Mouse (Mus musculus) megakaryocyte, embryonic 14.5 days (primary cell): ENCODE results near the gene Hmgcs2.

Experiments
- FLI1 ChIP-seq: IDR thresholded peaks from 2 replicates; pipeline ENCODE4 v1.6.1; 2012; ENCODE audit warnings: low read length, inconsistent platforms, mixed read lengths
- GATA1 ChIP-seq: IDR thresholded peaks from 3 replicates; pipeline ENCODE4 v1.6.1; 2012; ENCODE audit warnings: mixed read lengths, low read length, inconsistent platforms, borderline replicate concordance

DNA sequence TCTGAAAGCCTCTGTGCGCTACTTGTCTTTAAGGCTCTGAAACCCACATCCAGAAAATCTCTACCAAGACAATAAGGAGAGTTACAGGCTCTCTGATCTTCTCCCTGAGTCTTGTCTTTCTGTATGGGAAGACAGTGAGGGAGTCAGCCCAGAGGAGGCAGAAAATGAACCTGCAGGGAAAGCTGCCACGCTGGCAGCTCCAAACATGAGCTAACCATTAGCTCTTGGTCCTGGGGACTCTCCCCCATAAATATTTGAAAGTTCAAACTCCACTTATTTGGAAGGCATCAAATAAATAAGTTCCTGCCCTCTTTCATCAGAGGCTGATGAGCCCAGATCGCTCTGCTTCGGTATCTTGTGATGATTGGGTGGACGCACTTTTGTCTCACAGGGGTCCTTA is 3.0 kb downstream of the Hmgcs2 start:
- TF ChIP-seq GATA1 (no peak), FLI1 (no peak)
